Mouse (Mus musculus) erythroblast, embryonic 14.5 days (primary cell): ENCODE measurements around the gene Tex38.

Experiments used
- GATA1 ChIP-seq: IDR thresholded peaks from 2 replicates; pipeline ENCODE4 v1.6.1; 2012; ENCODE audit warnings: low read length, inconsistent platforms, mixed read lengths
- TAL1 ChIP-seq: IDR thresholded peaks from 3 replicates; pipeline ENCODE4 v1.6.1; 2012; ENCODE audit warnings: low read length, inconsistent platforms, mixed read lengths

- TF ChIP-seq GATA1 (no peak), TAL1 (no peak)
Observed at GRCm38 (mm10) chr4:115795360-115795759, 14.5 kb upstream of the Tex38 start.
